Mouse (Mus musculus) small intestine, adult 2 months (tissue): ENCODE results near the gene Sqor.

ENCODE experiments used
- CTCF ChIP-seq: fragments of 200-500 bp; IDR thresholded peaks from 2 replicates; pipeline ENCODE4 v1.5.1; 2012; ENCODE audit warnings: low read depth, mild to moderate bottlenecking, control low read depth, inconsistent platforms, low read length, moderate library complexity, mixed read lengths; ENCODE audit not compliant: insufficient replicate concordance, insufficient read length; ENCODE audit errors: extremely low read depth
- POLR2A ChIP-seq: fragments of 200-500 bp; IDR thresholded peaks from 2 replicates; pipeline ENCODE4 v1.6.1; 2012; ENCODE audit warnings: low read depth, mild to moderate bottlenecking, control low read depth, inconsistent platforms, low read length, moderate library complexity

- no peak for TF ChIP-seq CTCF
- TF ChIP-seq POLR2A: no peak
Observed at GRCm38 (mm10) chr2:122789730-122790129, 24.7 kb downstream of the Sqor start.
